Mouse (Mus musculus) erythroblast, embryonic 14.5 days (primary cell): ENCODE results near the gene Tmcc1. TPM values are rescaled to one million over a fixed set of nuclear protein-coding genes. Genes with fewer than 3 reads are reported as not detected.

ENCODE experiments used
- H3K27me3 ChIP-seq: 2 replicates; pipeline ENCODE4 v1.6.1; 2012; ENCODE audit warnings: inconsistent platforms; ENCODE audit not compliant: control insufficient read depth
- H3K36me3 ChIP-seq: 2 replicates; pipeline ENCODE4 v1.6.1; 2012; ENCODE audit warnings: mild to moderate bottlenecking, inconsistent platforms; ENCODE audit not compliant: control insufficient read depth
- H3K4me1 ChIP-seq: 2 replicates; pipeline ENCODE4 v1.6.1; 2012; ENCODE audit warnings: inconsistent platforms; ENCODE audit not compliant: control insufficient read depth
- H3K4me3 ChIP-seq: replicated peaks from 2 replicates; pipeline ENCODE3; 2012; ENCODE audit warnings: moderate library complexity, mild to moderate bottlenecking, inconsistent platforms
- H3K9me3 ChIP-seq: 2 replicates; pipeline ENCODE4 v1.6.1; 2012; ENCODE audit warnings: low read length, inconsistent platforms, mixed read lengths; ENCODE audit not compliant: control insufficient read depth
- GATA1 ChIP-seq: IDR thresholded peaks from 2 replicates; pipeline ENCODE4 v1.6.1; 2012; ENCODE audit warnings: low read length, inconsistent platforms, mixed read lengths
- TAL1 ChIP-seq: IDR thresholded peaks from 3 replicates; pipeline ENCODE4 v1.6.1; 2012; ENCODE audit warnings: low read length, inconsistent platforms, mixed read lengths
- polyA plus RNA-seq: library from polyadenylated mRNA; stranded (reverse); fragments of >175 nt; gene quantifications from 2 replicates; pipeline ENCODE4 v1.2.3, GENCODE M21; 2012

Gene Tmcc1
- polyA plus RNA-seq, 1 experiment = 0.06 TPM

- no peak overlapping the region for H3K4me3 ChIP-seq
- H3K27me3 ChIP-seq = no peaks in the 10 kb centered on the region
- TF ChIP-seq TAL1 (no peak), GATA1 (no peak)
- H3K9me3 ChIP-seq = no peaks in the 10 kb centered on the region
- H3K4me1 ChIP-seq = no peaks in the 10 kb centered on the region
- H3K36me3 ChIP-seq = no peaks in the 10 kb centered on the region; the same call in 1 of the 2 replicates
Measured at GRCm38 (mm10) chr6:116154854-116155624, 38.2 kb downstream of the Tmcc1 start.

- H3K36me3 ChIP-seq = no peaks in the 10 kb centered on the region; the same call in 1 of the 2 replicates
- TF ChIP-seq GATA1 (no peak), TAL1 (no peak)
- no peaks in the 10 kb centered on the region for H3K27me3 ChIP-seq
- H3K4me1 ChIP-seq = no peaks in the 10 kb centered on the region
- H3K4me3 ChIP-seq = no peak overlapping the region
- no peaks in the 10 kb centered on the region for H3K9me3 ChIP-seq
Measured at GRCm38 (mm10) chr6:116147386-116147785, 45.9 kb downstream of the Tmcc1 start.

- H3K36me3 ChIP-seq = no peaks in the 10 kb centered on the region
- no peaks in the 10 kb centered on the region for H3K27me3 ChIP-seq
- H3K4me1 ChIP-seq = no peaks in the 10 kb centered on the region
- no peaks in the 10 kb centered on the region for H3K9me3 ChIP-seq
- TF ChIP-seq GATA1 = no peak
- no peak for TF ChIP-seq TAL1
- H3K4me3 ChIP-seq = no peak overlapping the region
Measured at GRCm38 (mm10) chr6:116141696-116142095, 51.6 kb downstream of the Tmcc1 start.

GRCm38 (mm10) chr6:116140782-116141181, 52.5 kb downstream of the Tmcc1 start:
- no peak for TF ChIP-seq GATA1
- no peaks in the 10 kb centered on the region for H3K36me3 ChIP-seq
- no peak overlapping the region for H3K4me3 ChIP-seq
- H3K9me3 ChIP-seq = no peaks in the 10 kb centered on the region
- H3K27me3 ChIP-seq = no peaks in the 10 kb centered on the region
- no peaks in the 10 kb centered on the region for H3K4me1 ChIP-seq

- no peaks in the 10 kb centered on the region for H3K27me3 ChIP-seq
Measured at GRCm38 (mm10) chr6:116139143-116139856, 54.0 kb downstream of the Tmcc1 start.

GRCm38 (mm10) chr6:116135971-116136632, 57.2 kb downstream of the Tmcc1 start:
- TF ChIP-seq TAL1 = no peak
- no peak for TF ChIP-seq GATA1
- H3K36me3 ChIP-seq = peaks cover 2% of the 10 kb centered on the region
- H3K4me3 ChIP-seq = no peak overlapping the region
- H3K9me3 ChIP-seq = no peaks in the 10 kb centered on the region
- H3K4me1 ChIP-seq = no peaks in the 10 kb centered on the region
- H3K27me3 ChIP-seq = no peaks in the 10 kb centered on the region

More at GRCm38 (mm10) chr6:116139143-116139856, 54.0 kb downstream of the Tmcc1 start:
- Histone ChIP-seq H3K36me3 (no peaks in the 10 kb centered on the region), H3K4me1 (no peaks in the 10 kb centered on the region), H3K4me3 (no peak overlapping the region), H3K9me3 (no peaks in the 10 kb centered on the region)
- no peak for TF ChIP-seq TAL1
- no peak for TF ChIP-seq GATA1

- TF ChIP-seq TAL1 = no peak
- TF ChIP-seq GATA1 = no peak
- no peak overlapping the region for H3K4me3 ChIP-seq
Measured at GRCm38 (mm10) chr6:116133756-116134155, 59.5 kb downstream of the Tmcc1 start.

GRCm38 (mm10) chr6:116131771-116132170, 61.5 kb downstream of the Tmcc1 start:
- no peaks in the 10 kb centered on the region for H3K4me1 ChIP-seq
- TF ChIP-seq GATA1 = no peak
- TF ChIP-seq TAL1 = no peak
- H3K4me3 ChIP-seq = no peak overlapping the region
- no peaks in the 10 kb centered on the region for H3K27me3 ChIP-seq
- no peaks in the 10 kb centered on the region for H3K9me3 ChIP-seq
- H3K36me3 ChIP-seq = peaks cover 2% of the 10 kb centered on the region

More at GRCm38 (mm10) chr6:116133756-116134155, 59.5 kb downstream of the Tmcc1 start:
- Histone ChIP-seq H3K4me1 (no peaks in the 10 kb centered on the region), H3K9me3 (no peaks in the 10 kb centered on the region), H3K36me3 (peaks cover 2% of the 10 kb centered on the region), H3K27me3 (no peaks in the 10 kb centered on the region)

- Histone ChIP-seq H3K4me3 (no peak overlapping the region), H3K27me3 (no peaks in the 10 kb centered on the region), H3K4me1 (no peaks in the 10 kb centered on the region), H3K36me3 (no peaks in the 10 kb centered on the region; the same call in 1 of the 2 replicates), H3K9me3 (no peaks in the 10 kb centered on the region)
- no peak for TF ChIP-seq GATA1
- TF ChIP-seq TAL1 = no peak
Measured at GRCm38 (mm10) chr6:116128710-116129109, 64.6 kb downstream of the Tmcc1 start.
